Mouse (Mus musculus) brain, embryonic 14.5 days (tissue): Measurements from ENCODE around the gene Ipo13.

ENCODE experiments used
- CTCF ChIP-seq: fragments of 200-500 bp; IDR thresholded peaks from 2 replicates; pipeline ENCODE4 v1.5.1; 2012; ENCODE audit warnings: inconsistent platforms, mild to moderate bottlenecking, moderate library complexity, borderline replicate concordance; ENCODE audit not compliant: insufficient read depth, insufficient read length; ENCODE audit errors: extremely low read depth
- POLR2A ChIP-seq: fragments of 200-500 bp; IDR thresholded peaks from 2 replicates; pipeline ENCODE4 v1.6.1; 2012; ENCODE audit warnings: mild to moderate bottlenecking, inconsistent platforms, borderline replicate concordance; ENCODE audit not compliant: poor library complexity, insufficient read depth, insufficient read length, severe bottlenecking; ENCODE audit errors: extremely low read depth

DNA sequence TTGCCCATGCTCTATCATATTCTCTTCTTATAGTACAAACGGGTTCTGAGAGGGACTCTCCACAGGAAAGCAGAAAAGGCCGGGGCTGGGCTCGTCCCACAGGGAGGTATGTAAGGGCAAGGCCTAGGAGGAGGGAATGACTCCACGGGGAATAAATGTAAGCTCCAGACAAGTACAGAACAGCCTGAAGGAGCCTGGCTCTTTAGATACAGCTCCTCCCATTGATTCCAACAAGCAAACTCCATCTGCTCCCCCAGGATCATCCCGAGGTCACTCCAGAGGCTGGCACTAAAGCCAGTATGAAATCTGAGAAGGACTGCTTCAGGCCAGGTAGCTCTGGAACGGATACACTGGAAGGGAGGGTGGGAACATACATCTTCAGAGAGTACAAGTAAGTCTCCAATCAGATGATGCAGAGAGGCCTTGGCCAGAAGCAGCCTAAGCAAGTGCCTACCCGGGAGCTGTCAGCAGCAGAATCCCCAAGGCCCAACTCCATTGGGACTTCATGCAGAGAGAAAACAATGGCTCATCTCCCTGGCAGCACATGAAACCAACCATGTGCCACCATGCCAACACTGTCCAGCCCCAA lies 2.0 kb downstream of the Ipo13 start:
- TF ChIP-seq CTCF (no peak), POLR2A (no peak)
